Mouse (Mus musculus) brown adipose tissue, adult 24 weeks (tissue): Measurements from ENCODE around the gene Grk6. TPM values are rescaled to one million over a fixed set of nuclear protein-coding genes. Genes with fewer than 3 reads are reported as not detected.

Experiments used
- H3K27ac ChIP-seq: fragments of 200-500 bp; replicated peaks from 2 replicates; pipeline ENCODE4 v1.5.1; 2012; ENCODE audit warnings: low read depth, mild to moderate bottlenecking, low read length
- H3K4me1 ChIP-seq: fragments of 200-500 bp; 2 replicates; pipeline ENCODE4 v1.6.1; 2012; ENCODE audit warnings: low read length, mixed read lengths; ENCODE audit not compliant: control insufficient read depth, insufficient read depth, insufficient read length
- H3K4me3 ChIP-seq: fragments of 200-500 bp; 2 replicates; pipeline ENCODE4 v1.5.1; 2012; ENCODE audit warnings: low read depth, mild to moderate bottlenecking, low read length, moderate library complexity; ENCODE audit not compliant: insufficient read depth
- polyA plus RNA-seq: library from polyadenylated mRNA; stranded (reverse); fragments of >200 nt; gene quantifications from 2 replicates; pipeline ENCODE4 v1.2.4, GENCODE M21; 2012; ENCODE audit not compliant: missing spikeins, insufficient read depth, insufficient read length

Grk6 gene
- polyA plus RNA-seq, 1 experiment: 10.5 TPM

GRCm38 (mm10) chr13:55502405-55502804 lies 57.5 kb downstream of the Grk6 start:
- Histone ChIP-seq H3K27ac (no peak overlapping the region), H3K4me1 (no peaks in the 10 kb centered on the region), H3K4me3 (no peak overlapping the region)

- no peak overlapping the region for H3K4me3 ChIP-seq
- no peaks in the 10 kb centered on the region for H3K4me1 ChIP-seq
- H3K27ac ChIP-seq: no peak overlapping the region
Measured at GRCm38 (mm10) chr13:55504390-55504789, 59.5 kb downstream of the Grk6 start.

- no peak overlapping the region for H3K4me3 ChIP-seq
- no peak overlapping the region for H3K27ac ChIP-seq
- H3K4me1 ChIP-seq: no peaks in the 10 kb centered on the region
Measured at GRCm38 (mm10) chr13:55505810-55506209, 60.9 kb downstream of the Grk6 start.

- H3K27ac ChIP-seq: no peak overlapping the region
- 0 out of 2 replicates have a peak, but pooled peaks cover 5% of the 10 kb centered on the region for H3K4me1 ChIP-seq
- no peak overlapping the region for H3K4me3 ChIP-seq
Measured at GRCm38 (mm10) chr13:55506697-55507096, 61.8 kb downstream of the Grk6 start.

DNA sequence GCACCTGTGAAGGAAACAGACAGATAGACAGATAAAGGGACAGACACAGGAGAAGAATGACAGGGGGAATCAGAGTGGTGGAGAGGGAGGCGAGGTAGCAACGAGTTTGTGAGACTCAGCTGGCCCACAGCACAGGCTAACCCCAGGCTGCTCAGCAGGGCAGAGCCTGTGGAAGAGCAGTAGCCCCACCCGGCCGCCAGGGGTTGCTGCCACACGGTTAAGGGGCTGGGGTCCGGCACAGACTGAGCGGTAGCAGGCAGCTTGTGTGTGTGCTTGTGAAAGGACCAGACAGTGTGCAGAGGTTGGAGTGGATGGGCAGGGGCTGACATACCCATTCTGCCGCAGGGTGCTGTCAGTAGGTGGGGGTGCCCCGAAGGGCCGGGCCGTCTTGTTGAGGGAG lies 63.0 kb downstream of the Grk6 start:
- 0 out of 2 replicates have a peak, but pooled peaks cover 5% of the 10 kb centered on the region for H3K4me1 ChIP-seq
- H3K27ac ChIP-seq: no peak overlapping the region
- H3K4me3 ChIP-seq: no peak overlapping the region

GRCm38 (mm10) chr13:55508531-55508930 lies 63.7 kb downstream of the Grk6 start:
- H3K4me3 ChIP-seq: no peak overlapping the region
- H3K27ac ChIP-seq: no peak overlapping the region
- 0 out of 2 replicates have a peak, but pooled peaks cover 5% of the 10 kb centered on the region for H3K4me1 ChIP-seq

DNA sequence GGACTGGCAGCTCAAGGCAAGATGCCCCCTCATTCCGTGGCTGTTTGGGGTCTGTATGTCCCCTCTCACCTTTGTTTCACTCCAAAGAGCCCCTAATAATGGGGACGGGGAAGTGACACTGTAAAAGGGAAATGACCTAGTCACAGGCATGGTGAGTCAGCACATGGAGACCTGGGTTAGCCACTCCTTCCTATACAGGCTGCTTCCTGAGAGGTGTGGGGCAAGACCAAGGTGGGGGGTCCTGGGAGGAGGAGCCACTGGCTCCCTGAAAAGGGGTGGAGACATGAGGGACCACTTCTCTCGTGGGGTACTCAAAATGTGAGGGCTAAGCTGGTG lies 65.4 kb downstream of the Grk6 start:
- 0 out of 2 replicates have a peak, but pooled peaks cover 5% of the 10 kb centered on the region for H3K4me1 ChIP-seq
- H3K4me3 ChIP-seq: no peak overlapping the region
- H3K27ac ChIP-seq: peak overlapping the region; percentile 85

Other genes with a start within 250 kb of the Grk6 start
- gene Nsd1, start 235.3 kb upstream of the Grk6 start, polyA plus RNA-seq: 24.0 and 34.1 TPM in 2 replicates
- gene Prelid1, start 124.6 kb upstream of the Grk6 start, polyA plus RNA-seq: 116 and 125 TPM in 2 replicates
- gene Rab24, start 123.1 kb upstream of the Grk6 start, polyA plus RNA-seq: 40.0 and 56.9 TPM in 2 replicates
- gene Mxd3, start 115.2 kb upstream of the Grk6 start, polyA plus RNA-seq: not detected in 2 replicates
- 87.3 and 88.0 TPM in 2 replicates for gene Lman2, start 82.3 kb upstream of the Grk6 start, polyA plus RNA-seq
- not detected in 2 replicates for gene Rgs14, start 75.3 kb upstream of the Grk6 start, polyA plus RNA-seq
- not detected in 2 replicates for gene Slc34a1, start 46.9 kb upstream of the Grk6 start, polyA plus RNA-seq
- not detected in 2 replicates for gene Pfn3, start 29.8 kb upstream of the Grk6 start, polyA plus RNA-seq
- not detected in 2 replicates for gene F12, start 18.3 kb upstream of the Grk6 start, polyA plus RNA-seq
- gene Prr7, start 19.2 kb downstream of the Grk6 start, polyA plus RNA-seq: not detected in 2 replicates
- gene Dbn1, start 43.0 kb downstream of the Grk6 start, polyA plus RNA-seq: 7.6 and 8.3 TPM in 2 replicates
- gene Pdlim7, start 68.6 kb downstream of the Grk6 start, polyA plus RNA-seq: 8.0 and 16.1 TPM in 2 replicates
- gene Dok3, start 84.2 kb downstream of the Grk6 start, polyA plus RNA-seq: 1.3 and 2.4 TPM in 2 replicates
- gene Ddx41, start 91.6 kb downstream of the Grk6 start, polyA plus RNA-seq: 16.0 and 17.6 TPM in 2 replicates
- 4.4 and 9.7 TPM in 2 replicates for gene Fam193b, start 126.0 kb downstream of the Grk6 start, polyA plus RNA-seq
- 34.0 and 61.2 TPM in 2 replicates for gene Tmed9, start 128.7 kb downstream of the Grk6 start, polyA plus RNA-seq
- 5.9 and 8.2 TPM in 2 replicates for gene B4galt7, start 154.8 kb downstream of the Grk6 start, polyA plus RNA-seq
- gene Caml, start 177.9 kb downstream of the Grk6 start, polyA plus RNA-seq: 16.6 and 19.3 TPM in 2 replicates
- 16.4 and 21.2 TPM in 2 replicates for gene Ddx46, start 190.0 kb downstream of the Grk6 start, polyA plus RNA-seq
- gene B230219D22Rik, start 248.1 kb downstream of the Grk6 start, polyA plus RNA-seq: 23.8 and 27.0 TPM in 2 replicates